Mouse (Mus musculus): ENCODE measurements around the gene Csnk1e.

- TF ChIP-seq POLR2A (IDR thresholded peaks at IDR 0.05; ENCODE audit: low read depth, low read length) (no peak), CTCF (IDR thresholded peaks at IDR 0.05; ENCODE audit: borderline replicate concordance, insufficient read depth, low read length) (no peak)
These were observed 29.9 kb downstream of the Csnk1e start for GRCm38 (mm10) chr15:79425516-79425915.

Measured in embryonic fibroblast, embryonic 13.5 days (primary cell).